Mouse (Mus musculus) left cerebral cortex, postnatal 4 days (tissue): Measurements from ENCODE around the gene 5730596B20Rik. TPM values are rescaled to one million over a fixed set of nuclear protein-coding genes. Genes with fewer than 3 reads are reported as not detected.

ENCODE experiments used
- DNase-seq: peaks from one replicate; pipeline ENCODE4 v3.0.0-alpha.2; 2022
- intact Hi-C: fragments of 180-260 bp; cut with DNase I; formaldehyde crosslinking; loops from one replicate; pipeline ENCODE4 v1.15.1; 2025
- total RNA-seq, 2 experiments: library from RNA; stranded (reverse); gene quantifications; 2 replicates each; pipeline ENCODE4 v1.2.3; 2021

Gene 5730596B20Rik
- total RNA-seq, 2 experiments from 2014 or later, result not detected

DNA sequence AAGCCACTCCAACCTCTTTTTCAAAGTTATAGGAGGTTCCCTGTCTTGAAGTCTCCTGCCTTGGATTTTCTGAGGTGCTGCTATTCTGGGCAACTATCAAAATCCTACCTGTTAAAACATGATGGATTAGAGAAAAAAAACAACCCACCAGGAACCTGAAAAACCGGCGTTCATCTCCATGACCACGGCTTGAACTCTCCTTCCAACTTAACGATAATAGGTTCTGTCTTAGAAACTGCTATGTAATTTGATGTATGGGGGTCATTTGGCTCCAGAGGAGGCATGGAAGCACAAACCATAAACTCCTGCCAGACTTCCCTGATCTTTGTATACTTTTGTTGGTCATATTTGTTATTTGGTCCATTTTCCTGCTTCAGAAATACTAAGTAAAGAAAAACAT, 3.6 kb upstream of the 5730596B20Rik start:
- DNase-seq, result no peak

DNA sequence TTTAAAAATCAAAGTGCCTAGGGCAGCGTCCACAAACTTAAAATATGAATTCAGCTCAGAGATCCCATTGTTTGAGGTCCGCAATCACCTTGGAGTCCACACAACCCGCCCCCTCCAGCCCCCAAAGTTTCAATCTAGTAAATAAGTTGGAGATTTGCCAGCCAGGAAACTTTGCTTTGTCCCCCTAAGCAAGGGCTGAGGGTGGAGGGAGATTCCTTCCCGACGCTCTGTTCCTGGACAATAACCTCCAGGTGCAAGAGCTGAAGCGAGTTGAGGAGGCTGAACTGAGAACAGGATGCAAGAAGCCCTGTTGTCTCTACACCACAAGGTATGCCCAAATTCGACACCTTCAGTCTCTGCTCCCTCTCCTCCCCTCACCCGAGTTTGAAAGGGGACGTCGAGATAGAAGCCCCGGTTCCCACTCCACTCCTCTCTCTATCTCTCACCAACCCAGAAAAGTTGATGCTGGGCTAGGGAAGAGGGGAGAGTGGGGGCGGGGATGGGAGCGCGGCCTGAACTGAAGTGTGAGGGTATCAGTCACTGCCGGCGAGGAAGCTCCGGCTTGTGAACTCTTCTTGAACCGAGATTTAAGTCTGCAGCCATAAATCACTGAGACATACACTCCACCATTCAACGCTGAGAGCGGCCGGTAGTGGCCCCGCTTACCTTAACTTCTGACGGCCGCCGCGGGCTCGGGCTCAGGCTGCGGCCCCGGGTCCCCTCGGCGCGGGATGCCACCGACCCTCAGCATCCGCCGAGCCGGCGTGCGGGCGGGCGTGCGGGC, 2.1 kb upstream of the 5730596B20Rik start:
- intact Hi-C loops, result no loop called here
- DNase-seq, result no peak

More for the DNA sequence above, 3.6 kb upstream of the 5730596B20Rik start:
- intact Hi-C loops, result no loop called here

DNA sequence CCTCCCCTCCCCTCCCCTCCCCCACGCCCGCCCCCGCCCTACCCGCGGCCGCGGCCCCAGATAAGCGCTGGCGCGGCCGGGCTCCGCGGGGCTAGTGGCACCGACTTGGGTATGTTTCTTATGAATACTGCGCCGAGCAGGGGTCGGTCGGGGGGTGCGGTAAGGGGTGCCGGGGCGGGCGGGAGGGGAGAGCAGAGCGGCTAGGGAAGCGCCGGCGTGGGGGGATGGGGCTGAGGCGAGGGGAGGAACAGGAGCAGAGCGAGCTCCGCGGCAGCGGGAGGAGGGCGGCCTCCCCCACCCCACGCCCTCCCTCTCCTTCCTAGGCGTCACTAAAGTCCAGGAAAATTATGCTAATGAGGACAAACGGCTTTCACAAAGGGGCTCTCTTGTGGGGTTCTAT, 1.4 kb upstream of the 5730596B20Rik start:
- DNase-seq, result no peak
- intact Hi-C loops, result no loop called here

DNA sequence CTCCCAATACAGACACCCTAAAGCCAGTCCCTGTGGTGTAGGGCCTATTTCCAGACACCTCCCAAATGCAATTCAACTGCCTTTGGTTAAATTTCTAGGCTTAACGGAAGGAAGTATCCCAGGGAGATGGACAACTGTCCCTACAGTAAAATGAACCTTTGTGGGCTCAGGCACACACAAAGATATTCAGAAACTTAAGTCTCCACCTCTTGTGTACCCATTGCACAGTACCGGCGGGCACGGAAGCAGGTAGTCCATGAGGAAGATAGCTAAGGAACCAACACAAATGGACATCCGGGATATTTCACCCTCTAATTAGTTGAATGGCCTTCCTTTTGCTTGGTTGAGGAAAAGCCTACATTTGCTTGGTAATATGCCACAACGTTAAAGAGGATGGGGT, 907 bp upstream of the 5730596B20Rik start:
- intact Hi-C loops, result no loop called here
- no peak for DNase-seq

DNA sequence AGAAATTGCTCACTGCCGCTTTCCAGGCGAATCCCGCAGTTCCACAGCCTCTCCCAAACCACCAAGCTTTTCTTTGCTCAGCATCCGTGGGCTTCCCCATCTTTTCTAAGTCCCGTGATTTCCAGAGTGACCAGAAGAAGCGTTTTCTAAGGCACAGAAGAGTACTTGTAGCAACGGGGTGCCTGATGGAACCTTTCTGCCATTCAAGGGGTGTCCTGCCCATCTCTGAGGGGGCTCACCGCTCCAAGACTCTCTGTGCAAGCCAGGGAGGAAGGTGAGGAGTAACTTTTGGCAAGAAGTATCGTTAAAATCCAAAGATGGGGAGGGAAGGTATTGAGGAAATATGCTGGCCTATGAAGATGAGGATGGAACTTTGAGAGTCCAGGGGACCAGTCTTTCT, 508 bp downstream of the 5730596B20Rik start:
- intact Hi-C loops, result no loop called here

DNA sequence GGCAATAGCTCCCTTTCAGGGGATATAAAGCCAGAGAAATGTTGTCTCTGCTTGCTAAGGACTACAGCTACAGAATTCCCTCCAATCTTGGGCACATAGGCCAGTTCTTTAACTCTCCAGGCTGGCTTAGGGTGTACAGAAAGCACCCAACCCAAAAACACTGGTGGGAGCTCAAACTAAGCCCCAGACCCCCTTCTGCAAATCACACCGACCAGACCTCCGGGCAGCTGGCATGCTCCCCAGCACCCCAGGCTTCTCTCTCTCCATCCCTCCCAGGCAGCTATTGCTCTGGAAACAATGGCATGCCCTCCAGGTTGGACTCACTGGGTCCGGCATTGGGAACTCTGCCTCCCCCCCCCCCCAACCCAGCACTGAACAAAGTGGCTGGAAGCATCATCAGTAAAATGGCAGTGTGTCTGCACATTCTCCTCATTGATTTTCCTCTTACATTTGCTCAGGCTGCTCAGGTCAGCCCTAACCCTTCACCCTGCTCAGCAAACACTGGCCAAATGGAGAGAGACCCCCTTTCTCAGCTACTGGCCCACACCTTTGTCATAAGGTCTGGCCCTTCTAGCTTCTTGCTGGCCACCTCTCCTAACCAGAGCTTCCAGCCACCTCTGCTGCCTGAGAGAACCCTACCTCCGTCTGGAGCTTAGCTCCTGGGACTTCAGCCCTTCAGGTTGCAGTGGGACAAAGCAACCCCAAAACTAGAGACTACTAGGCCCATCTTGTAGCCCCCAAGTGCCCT, 1.8 kb downstream of the 5730596B20Rik start:
- intact Hi-C loops, result no loop called here
- DNase-seq, result no peak

More for the DNA sequence above, 508 bp downstream of the 5730596B20Rik start:
- DNase-seq, result no peak

DNA sequence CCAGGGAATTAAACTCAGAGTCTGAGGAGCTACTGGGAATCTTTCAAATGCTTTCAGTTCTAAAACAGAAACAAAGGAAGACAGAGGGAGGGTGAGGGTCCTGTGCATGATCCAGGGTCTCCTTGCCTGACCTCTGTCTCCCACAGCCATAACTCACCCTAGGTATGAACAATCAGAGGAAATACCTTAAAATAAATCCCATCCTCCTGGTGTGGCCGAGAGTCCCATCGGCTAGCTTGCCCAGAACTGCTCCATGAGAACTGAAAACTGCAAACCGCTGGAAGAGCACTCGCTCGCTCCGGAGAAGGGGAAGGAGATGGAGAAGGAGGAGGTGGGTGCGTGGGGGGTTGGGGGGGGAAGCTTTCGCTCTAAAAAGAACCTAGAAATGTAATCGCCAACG, 2.4 kb downstream of the 5730596B20Rik start:
- intact Hi-C loops, result no loop called here
- no peak for DNase-seq

DNA sequence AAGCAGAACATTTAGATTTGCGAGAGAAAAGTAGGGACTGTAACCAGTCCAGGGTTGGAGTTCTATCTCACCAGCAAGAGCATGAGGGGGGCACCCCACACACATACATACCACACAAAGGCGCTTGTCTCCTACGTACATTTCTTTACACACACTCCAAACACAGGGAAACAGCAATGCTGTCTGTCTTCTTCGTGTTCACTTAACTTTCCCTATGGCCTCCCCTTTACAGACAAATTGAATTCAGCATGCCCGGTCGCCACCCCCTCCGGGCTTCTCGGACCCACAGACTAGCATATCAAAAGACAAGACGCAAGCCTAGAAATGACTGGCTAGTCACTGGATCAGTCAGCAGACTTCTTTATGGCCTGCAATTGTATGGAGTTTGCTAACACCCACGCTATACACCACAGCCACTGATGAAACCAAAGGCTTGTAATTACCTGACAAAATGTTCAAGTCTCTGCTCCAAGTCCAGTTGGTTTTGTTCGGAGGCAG, 3.0 kb downstream of the 5730596B20Rik start:
- no peak for DNase-seq
- intact Hi-C loops, result no loop called here

DNA sequence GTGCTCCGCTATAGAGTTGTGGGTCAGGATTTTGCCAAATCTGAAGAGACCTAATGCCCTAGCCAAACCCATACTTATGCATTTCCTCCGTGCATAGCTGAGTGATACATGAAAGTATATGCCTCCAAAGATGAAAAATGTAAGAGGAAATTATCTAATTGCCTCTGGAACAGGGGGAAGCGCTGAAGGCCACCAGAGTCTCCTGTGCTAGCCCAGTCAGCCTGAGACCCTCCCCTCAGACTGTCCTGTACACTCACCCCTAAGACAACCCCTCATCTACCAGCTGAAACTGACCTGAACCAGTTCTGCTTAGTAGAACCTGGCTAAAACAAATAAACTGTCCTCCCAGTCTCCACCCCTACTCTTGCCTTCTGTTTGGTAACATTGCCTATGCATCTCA, 3.4 kb downstream of the 5730596B20Rik start:
- intact Hi-C loops, result no loop called here
- no peak for DNase-seq

DNA sequence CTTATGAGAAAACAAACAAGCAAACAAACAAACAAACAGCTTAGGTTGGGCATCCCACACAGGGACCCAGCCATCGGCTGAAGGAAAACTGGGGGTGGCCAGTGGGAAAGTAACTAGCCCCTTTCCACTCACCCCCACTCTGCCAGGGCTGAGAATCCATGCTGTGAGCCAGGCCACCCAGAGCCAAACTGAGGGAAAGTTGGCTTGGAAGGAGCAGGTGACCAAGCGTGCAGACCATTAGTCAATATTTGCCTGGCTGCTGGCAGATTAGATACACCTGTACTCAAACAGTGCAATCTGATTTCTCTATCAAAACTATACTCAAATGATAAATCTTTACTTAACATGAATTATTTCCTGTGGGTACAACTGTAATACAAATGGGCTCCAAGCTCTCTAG, 4.7 kb downstream of the 5730596B20Rik start:
- DNase-seq, result no peak
- intact Hi-C loops, result no loop called here

DNA sequence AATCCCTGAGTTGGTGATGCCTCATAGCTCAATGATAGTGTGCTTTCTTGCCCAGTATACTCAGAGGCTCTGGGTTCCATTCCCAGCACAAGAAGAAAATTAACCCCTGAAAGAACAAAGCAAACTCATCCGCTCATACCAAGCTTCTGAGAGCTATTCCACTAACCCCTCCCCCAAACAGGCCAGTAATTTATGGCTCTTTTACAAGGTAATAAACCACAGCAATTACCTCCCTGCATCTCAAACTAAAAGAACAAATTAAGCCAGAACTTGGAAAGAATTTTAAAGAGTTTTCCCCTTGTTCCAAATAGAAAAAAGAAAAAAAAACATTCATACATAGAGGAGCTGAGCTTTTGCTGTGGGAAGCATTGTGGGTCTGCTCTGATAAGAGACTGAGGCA, 5.5 kb downstream of the 5730596B20Rik start:
- intact Hi-C loops, result no loop called here
- DNase-seq, result no peak

DNA sequence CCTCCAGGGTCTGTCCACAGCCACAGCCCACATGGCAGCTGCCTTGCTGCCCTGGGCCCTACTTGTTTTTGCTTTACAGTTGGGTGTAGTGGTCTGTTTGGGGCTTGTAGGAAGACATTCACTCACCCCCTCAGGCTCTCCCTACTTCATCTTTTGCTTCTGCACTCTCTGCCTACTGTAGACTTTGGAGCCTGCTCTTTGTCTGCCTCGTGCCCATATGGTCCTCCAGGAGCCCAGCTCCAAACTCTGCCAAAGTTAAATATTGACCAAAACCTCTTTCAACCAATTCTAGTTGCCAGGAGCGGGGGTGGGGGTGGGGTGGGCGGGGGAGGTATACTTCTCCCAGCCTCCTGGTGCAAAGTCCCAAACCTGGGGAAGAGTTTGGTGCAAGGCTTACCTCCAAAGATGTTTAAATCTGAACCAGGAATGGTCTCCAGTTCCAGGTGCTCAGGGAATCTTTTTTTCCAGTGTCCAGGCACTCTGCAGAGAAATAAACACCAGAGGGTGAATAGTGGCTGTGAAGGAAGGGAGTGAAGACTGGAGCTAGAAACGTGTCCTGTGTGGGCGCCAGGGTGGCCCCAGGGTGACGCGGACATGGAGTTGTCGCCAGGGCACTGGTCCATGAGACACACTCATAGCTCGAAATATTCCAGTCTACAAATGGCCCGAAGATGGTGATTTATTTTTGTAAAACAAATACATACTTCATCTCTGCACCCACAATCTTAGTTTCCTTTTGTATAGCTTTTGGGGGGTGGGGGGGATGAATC, 6.2 kb downstream of the 5730596B20Rik start:
- DNase-seq, result no peak
- intact Hi-C loops, result no loop called here

DNA sequence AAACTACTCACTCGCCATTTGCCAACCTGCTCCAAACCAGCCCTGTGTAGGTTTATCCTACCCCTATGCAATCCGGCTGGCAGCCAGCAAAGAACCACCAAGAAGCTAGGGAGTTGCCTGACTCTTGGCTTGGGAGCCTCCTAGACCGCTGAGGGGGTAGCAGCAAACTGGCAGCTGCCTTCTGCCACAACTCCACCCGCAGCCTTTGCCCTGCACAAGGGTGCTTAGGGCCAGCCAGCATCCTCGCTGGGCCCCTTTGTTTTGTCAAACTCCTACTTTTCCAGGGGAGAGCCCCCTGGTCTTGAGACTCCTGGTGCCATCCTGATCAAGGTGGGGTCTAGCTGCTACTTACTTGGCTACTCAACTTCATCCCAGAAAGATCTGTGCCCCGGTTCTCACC, 7.4 kb downstream of the 5730596B20Rik start:
- intact Hi-C loops, result no loop called here

DNA sequence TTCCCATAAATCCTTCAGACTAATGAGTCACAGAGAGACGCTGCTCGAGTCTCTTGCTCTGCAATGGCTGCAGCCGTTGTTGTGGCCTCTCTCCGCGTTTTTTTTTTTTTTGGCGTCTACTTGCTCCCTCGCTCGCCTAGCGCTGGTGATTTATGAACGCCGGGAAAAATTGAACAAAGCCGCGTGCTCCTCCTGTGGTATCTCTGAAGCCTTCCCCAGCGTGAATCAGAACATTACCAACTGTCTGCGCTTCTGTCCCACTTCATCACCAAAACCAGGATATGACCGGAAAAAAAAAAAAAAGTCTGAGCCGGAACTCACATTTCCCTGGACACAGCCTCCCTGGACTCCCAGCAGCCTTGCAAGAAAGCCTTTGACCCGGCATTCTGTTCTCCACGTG, 7.9 kb downstream of the 5730596B20Rik start:
- DNase-seq, result no peak
- intact Hi-C loops, result no loop called here

More for the DNA sequence above, 7.4 kb downstream of the 5730596B20Rik start:
- DNase-seq, result no peak

DNA sequence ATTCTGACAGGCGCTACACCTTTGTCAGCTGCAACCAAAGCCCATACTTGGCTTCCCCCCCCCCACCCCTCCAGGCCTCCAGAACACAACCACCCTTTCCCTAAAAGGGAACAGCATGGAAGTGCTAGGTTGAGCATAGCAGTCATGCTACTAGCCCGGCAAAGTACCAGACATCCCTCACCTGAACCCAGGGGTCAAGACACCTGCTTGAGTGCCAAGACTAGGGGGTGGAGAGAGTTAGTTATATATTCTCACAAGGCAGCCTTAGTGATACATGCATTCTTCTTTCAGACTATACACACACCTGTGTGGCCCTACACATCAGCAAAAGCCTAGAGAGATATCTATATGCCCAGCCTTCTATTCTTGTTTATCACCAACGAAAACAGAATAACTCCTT, 8.5 kb downstream of the 5730596B20Rik start:
- intact Hi-C loops, result no loop called here
- no peak for DNase-seq

DNA sequence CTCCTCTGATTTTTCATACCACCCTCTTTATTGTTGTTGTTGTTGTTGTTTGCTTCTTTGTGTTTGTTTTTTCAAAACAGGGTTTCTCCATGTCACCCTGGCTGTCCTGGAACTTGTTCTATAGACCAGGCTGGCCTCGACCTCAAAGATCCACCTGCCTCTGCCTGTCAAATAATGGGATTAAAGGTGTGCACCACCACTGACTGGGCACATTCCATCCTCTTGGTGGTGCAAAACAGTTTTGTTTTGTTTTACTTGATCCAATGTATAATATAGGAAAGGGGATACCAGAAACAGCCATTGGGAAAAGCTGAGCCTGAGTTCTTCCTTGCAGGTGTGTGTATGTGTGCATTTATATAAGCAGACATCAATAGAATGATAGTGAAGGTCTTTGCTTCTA, 9.2 kb downstream of the 5730596B20Rik start:
- intact Hi-C loops, result no loop called here
- DNase-seq, result no peak

DNA sequence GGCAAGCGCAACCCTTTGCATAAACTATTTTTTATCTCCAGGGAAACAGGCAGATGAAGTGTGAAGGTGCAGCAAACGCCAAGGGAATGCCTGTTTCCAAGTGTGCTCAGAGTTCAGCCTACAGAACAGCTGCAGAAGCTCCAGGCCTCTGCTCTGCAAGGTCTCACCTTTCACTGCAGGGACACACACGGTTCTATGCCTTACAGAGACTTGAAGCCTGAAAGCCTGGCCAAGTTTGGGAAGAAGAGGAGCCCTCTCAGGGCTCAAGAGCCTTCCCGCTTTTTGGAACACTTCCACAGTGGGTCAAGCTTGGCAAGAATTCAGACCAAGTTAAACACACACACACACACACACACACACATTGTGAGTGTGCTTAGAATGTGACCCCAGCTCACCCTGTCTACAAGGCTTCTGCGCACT, 11.9 kb downstream of the 5730596B20Rik start:
- no peak for DNase-seq
- intact Hi-C loops, result no loop called here

DNA sequence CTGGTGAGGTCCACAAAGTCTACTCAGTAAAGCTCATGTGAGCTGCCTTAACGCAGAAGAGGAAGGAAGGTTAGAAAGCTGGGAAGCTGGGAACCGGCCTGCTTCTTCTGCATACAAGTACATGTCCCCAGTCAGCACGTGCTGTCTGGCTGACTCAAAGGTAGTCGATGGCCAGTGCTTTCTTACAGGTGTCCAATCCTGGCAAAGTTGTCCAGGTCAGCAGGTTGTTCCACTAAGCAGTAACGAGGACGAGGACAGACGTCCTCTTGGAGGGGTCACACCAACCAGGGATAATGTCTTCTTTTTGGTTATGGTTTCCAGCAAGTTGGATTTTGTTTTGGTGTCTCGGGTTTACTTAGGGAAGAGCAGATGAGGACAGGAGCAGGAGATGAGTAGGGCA, 12.6 kb downstream of the 5730596B20Rik start:
- no peak for DNase-seq
- intact Hi-C loops, result loop anchor here (10.0 kb wide), 1 partner anchor 315 kb away; no protein-coding TSS in a partner anchor

DNA sequence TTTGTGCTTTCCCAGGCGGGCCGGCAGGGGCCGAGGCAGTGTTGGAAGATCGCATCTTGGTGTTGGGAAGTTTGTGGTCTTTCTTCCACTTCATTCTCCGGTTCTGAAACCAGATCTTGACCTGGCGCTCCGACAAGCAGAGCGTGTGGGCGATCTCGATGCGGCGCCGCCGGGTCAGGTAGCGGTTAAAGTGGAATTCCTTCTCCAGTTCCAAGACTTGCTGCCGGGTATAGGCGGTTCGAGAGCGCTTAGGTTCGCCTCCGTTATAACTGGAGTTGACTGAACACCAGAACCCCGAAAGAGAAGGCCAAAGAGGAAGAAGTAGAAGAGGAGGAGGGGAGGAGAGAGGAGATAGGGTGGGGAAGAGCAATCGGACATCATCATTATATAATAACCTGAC, 13.1 kb downstream of the 5730596B20Rik start:
- intact Hi-C loops, result loop anchor here (10.0 kb wide), 1 partner anchor 316 kb away; no protein-coding TSS in a partner anchor
- DNase-seq, result no peak

DNA sequence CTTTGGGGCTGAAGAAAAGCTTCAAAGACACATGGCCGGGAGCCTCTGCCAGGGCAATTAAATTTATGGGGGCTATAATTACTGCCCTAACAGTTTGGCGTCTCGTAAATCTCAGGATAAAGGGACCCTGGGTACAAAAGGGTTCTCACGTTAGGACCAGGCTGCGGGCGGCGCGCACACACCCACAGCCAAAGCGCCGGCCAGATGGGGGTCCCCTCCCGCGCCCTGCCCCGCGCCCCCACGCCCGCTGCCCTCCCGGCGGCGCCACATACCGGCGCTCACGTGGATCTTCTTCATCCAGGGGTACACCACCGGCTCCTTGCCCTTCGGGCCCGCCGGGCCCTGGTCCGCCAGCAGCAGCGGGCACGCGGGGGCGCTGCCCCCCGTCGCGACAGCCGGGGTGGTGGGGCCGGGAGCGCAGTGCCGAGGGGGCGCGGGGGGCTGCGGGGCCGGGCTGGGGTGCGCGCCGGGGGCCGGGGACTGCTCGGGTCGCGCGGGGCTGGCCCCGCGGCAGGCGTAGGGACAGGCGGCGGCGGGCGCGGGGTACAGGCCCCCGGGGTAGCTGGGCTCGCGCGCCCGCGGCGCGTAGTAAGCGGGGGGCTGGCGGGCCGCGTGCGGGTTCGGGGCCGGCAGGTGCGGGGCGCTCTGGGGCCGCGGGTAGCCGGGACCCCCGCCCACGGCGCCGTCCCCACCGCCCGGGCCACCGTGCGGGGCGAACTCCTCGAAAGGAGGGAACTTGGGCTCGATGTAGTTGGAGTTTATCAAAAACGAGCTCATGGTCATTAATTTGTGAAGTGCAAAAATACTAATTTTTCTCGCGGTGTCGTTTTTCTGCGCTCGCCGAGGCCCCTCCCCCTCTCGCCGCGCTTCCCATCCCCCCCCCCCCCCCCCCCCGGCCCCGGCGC, 13.9 kb downstream of the 5730596B20Rik start, which contains the start of gene Hoxa4:
Hoxa4 (minus strand) TSS at position 848 of the 905 bp plus-strand sequence.
- intact Hi-C loops, result loop anchor here (10.0 kb wide), 1 partner anchor 316 kb away; no protein-coding TSS in a partner anchor

More for the DNA sequence above, 13.9 kb downstream of the 5730596B20Rik start, which contains the start of gene Hoxa4:
- DNase-seq, result no peak
